Mouse (Mus musculus): ENCODE measurements around the gene Gm20604.

- TF ChIP-seq ZNF384 (IDR thresholded peaks at IDR 0.05; ENCODE audit: low read depth, low read length) (no peak), HCFC1 (IDR thresholded peaks at IDR 0.05; ENCODE audit: borderline replicate concordance, insufficient read depth, low read length) (no peak), ZC3H11A (IDR thresholded peaks at IDR 0.05; ENCODE audit: borderline replicate concordance, low read depth, low read length) (no peak), MAFK (IDR thresholded peaks at IDR 0.05; ENCODE audit: insufficient read depth, low read depth, low read length) (no peak), CHD2 (IDR thresholded peaks at IDR 0.05; ENCODE audit: low read depth, low read length) (no peak)
Observed at GRCm38 (mm10) chr12:102705216-102705871, 53.1 kb downstream of the Gm20604 start.
